Mouse (Mus musculus) forebrain, embryonic 14.5 days (tissue): ENCODE data around the gene Rptor. TPM values are rescaled to one million over a fixed set of nuclear protein-coding genes. Genes with fewer than 3 reads are reported as not detected.

ENCODE experiments used
- ATAC-seq: fragments of 200-750 bp; cut with Nextera tagmentation; 2 replicates; pipeline ENCODE4 v1.8.0; 2017; ENCODE audit warnings: mild to moderate bottlenecking, moderate library complexity
- DNase-seq: peaks from one replicate; pipeline ENCODE4 v3.0.0-alpha.2; 2015; ENCODE audit warnings: low spot score
- H3K27ac ChIP-seq: fragments of 300-500 bp; sonication (generic); 2 replicates; pipeline ENCODE4 v1.5.1; 2014; ENCODE audit warnings: low read depth, mild to moderate bottlenecking, control low read depth, low read length, moderate library complexity
- H3K27me3 ChIP-seq: fragments of 300-500 bp; sonication (generic); replicated peaks from 2 replicates; pipeline ENCODE4 v1.6.1; 2014; ENCODE audit warnings: low read length, control low read depth, mixed read lengths; ENCODE audit not compliant: control insufficient read depth, insufficient read depth
- H3K36me3 ChIP-seq: fragments of 300-500 bp; sonication (generic); 2 replicates; pipeline ENCODE4 v1.6.1; 2014; ENCODE audit warnings: low read length, control low read depth; ENCODE audit not compliant: control insufficient read depth, insufficient read depth
- H3K4me1 ChIP-seq: fragments of 300-500 bp; sonication (generic); 2 replicates; pipeline ENCODE4 v1.6.1; 2014; ENCODE audit warnings: antibody characterized with exemption, low read length, control low read depth; ENCODE audit not compliant: control insufficient read depth, insufficient read depth
- H3K4me2 ChIP-seq: fragments of 300-500 bp; sonication (generic); 2 replicates; pipeline ENCODE4 v1.6.1; 2014; ENCODE audit warnings: mild to moderate bottlenecking, control low read depth, low read length
- H3K4me3 ChIP-seq: fragments of 300-500 bp; sonication (generic); 2 replicates; pipeline ENCODE4 v1.5.1; 2014; ENCODE audit warnings: low read depth, low read length, control low read depth
- H3K9ac ChIP-seq: fragments of 300-500 bp; sonication (generic); 2 replicates; pipeline ENCODE4 v1.6.1; 2014; ENCODE audit warnings: mild to moderate bottlenecking, low read length, control low read depth, moderate library complexity
- H3K9me3 ChIP-seq: fragments of 300-500 bp; sonication (generic); replicated peaks from 2 replicates; pipeline ENCODE4 v1.6.1; 2016; ENCODE audit warnings: low read length, control low read depth, mixed read lengths; ENCODE audit not compliant: control insufficient read depth
- WGBS: fragments of 180-500 bp; shearing (Covaris S2); extraction: QIAGEN DNeasy Blood & Tissue Kit; methylation state at CpG from one replicate; pipeline ENCODE4 v1.1.7; 2014; 5-methylcytosine and 5-hydroxymethylcytosine counted together
- polyA plus RNA-seq: library from polyadenylated mRNA; unstranded; fragments of >200 nt; fragmentation: Nextera tagmentation; extraction: Ambion mirVana; gene quantifications from 2 replicates; pipeline ENCODE4 v1.2.1, GENCODE M21; 2014

The Rptor gene
- polyA plus RNA-seq, 1 experiment from 2014 or later: 7.0 TPM

- whole genome bisulfite sequencing: 89% methylated on average over 5 of the region's 5 CpGs
Observed at GRCm38 (mm10) chr11:119715841-119716596, 113.3 kb downstream of the Rptor start.

DNA sequence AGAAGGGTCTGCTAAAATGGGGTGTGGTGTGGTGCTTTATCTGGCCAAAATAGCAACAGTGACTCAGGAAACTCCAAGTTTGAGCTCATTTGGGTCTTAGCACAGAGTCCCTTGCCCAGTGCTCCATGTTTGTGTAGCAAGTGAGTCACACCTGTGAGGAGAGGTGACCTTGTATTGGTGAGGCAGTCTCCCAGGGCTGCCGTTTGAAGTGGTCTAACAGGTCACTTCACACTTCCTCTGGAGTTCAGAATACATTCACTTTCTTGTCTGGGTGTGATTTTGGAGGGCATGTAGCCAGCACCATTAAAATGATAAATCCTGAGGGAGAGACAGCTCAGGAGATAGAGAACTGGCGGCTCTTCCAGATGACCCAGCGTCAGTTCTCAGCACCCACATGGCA, 115.4 kb downstream of the Rptor start:
- Histone ChIP-seq H3K36me3 (no peaks in the 10 kb centered on the region), H3K9ac (no peak overlapping the region), H3K27ac (no peak overlapping the region), H3K27me3 (no peaks in the 10 kb centered on the region), H3K4me2 (no peak overlapping the region), H3K4me1 (no peaks in the 10 kb centered on the region; the same call in 1 of the 2 replicates), H3K4me3 (no peak overlapping the region), H3K9me3 (no peaks in the 10 kb centered on the region)
- ATAC-seq (no peak), DNase-seq (no peak)
- 98% methylated on average over 3 of the region's 3 CpGs for WGBS

More at GRCm38 (mm10) chr11:119715841-119716596, 113.3 kb downstream of the Rptor start:
- no peaks in the 10 kb centered on the region for H3K9me3 ChIP-seq
- no peak overlapping the region for H3K27ac ChIP-seq
- no peak overlapping the region for H3K4me2 ChIP-seq
- no peaks in the 10 kb centered on the region for H3K27me3 ChIP-seq
- H3K36me3 ChIP-seq: no peaks in the 10 kb centered on the region
- ATAC-seq: no peak
- no peak for DNase-seq
- no peaks in the 10 kb centered on the region; the same call in 1 of the 2 replicates for H3K4me1 ChIP-seq
- no peak overlapping the region for H3K4me3 ChIP-seq
- no peak overlapping the region for H3K9ac ChIP-seq

- no peak for DNase-seq
- H3K36me3 ChIP-seq: no peaks in the 10 kb centered on the region
- WGBS: 68% methylated on average over 9 of the region's 9 CpGs
Observed at GRCm38 (mm10) chr11:119720101-119721048, 117.7 kb downstream of the Rptor start.

DNA sequence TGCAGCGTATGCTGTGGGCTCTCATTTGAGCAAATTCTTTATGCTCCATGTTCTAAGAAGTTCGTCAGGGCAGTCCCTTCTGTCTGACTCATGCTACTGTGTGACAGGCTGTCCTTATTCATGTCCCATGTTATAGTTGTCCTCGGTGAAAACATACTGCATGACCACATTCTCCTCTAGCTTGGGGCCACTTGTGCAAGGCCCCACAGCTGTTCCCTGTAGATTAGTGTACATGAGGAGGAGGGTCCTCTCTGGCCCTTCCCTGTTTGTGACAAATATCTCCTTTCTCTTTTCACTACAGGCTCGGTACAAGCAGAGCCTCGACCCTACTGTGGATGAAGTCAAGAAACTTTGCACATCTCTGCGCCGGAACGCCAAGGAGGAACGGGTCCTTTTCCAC, 122.0 kb downstream of the Rptor start:
- ATAC-seq (no peak), DNase-seq (no peak)
- H3K4me2 ChIP-seq: no peak overlapping the region
- H3K9me3 ChIP-seq: no peaks in the 10 kb centered on the region
- no peak overlapping the region for H3K4me3 ChIP-seq
- peaks cover 3% of the 10 kb centered on the region for H3K36me3 ChIP-seq
- H3K27me3 ChIP-seq: no peaks in the 10 kb centered on the region
- WGBS: 87% methylated on average over 9 of the region's 9 CpGs
- H3K9ac ChIP-seq: no peak overlapping the region
- no peak overlapping the region for H3K27ac ChIP-seq
- H3K4me1 ChIP-seq: no peaks in the 10 kb centered on the region; the same call in 1 of the 2 replicates

More at GRCm38 (mm10) chr11:119720101-119721048, 117.7 kb downstream of the Rptor start:
- Histone ChIP-seq H3K27me3 (no peaks in the 10 kb centered on the region), H3K9me3 (no peaks in the 10 kb centered on the region), H3K4me2 (no peak overlapping the region), H3K4me3 (no peak overlapping the region), H3K9ac (no peak overlapping the region), H3K4me1 (no peaks in the 10 kb centered on the region; the same call in 1 of the 2 replicates), H3K27ac (no peak overlapping the region; the same call in 1 of the 2 replicates)
- ATAC-seq: no peak

DNA sequence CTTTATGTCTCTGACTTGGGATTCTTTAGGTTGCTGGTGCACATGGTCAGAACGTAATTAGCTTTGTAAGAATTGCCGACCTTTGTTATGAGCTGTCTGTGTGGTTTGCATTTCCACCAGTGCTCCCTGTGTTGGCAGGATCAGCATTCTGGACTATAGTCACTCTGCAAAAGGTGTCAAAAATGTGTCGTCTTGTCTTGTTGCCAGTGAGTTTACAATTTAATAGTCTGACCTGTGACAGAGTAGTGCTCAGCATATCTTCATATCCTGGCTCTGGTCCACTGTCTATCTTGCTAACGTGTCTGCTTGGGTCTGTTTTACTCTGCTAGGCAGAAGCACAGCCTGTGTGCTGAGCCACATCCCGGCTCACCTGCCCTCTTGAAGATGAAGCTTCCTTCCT, 128.7 kb downstream of the Rptor start:
- ATAC-seq (no peak), DNase-seq (no peak)
- Histone ChIP-seq H3K4me1 (no peaks in the 10 kb centered on the region), H3K9ac (no peak overlapping the region), H3K9me3 (no peaks in the 10 kb centered on the region), H3K4me3 (no peak overlapping the region), H3K27ac (no peak overlapping the region), H3K27me3 (no peaks in the 10 kb centered on the region), H3K36me3 (peaks cover 3% of the 10 kb centered on the region), H3K4me2 (no peak overlapping the region)
- WGBS: 78% methylated on average over 5 of the region's 5 CpGs

GRCm38 (mm10) chr11:119732362-119732761, 129.7 kb downstream of the Rptor start:
- H3K9me3 ChIP-seq: no peaks in the 10 kb centered on the region
- H3K4me1 ChIP-seq: no peaks in the 10 kb centered on the region
- ATAC-seq (no peak), DNase-seq (no peak)
- no peaks in the 10 kb centered on the region for H3K36me3 ChIP-seq
- no peak overlapping the region for H3K4me2 ChIP-seq
- 95% methylated on average over 1 of the region's 1 CpGs for WGBS
- H3K27ac ChIP-seq: no peak overlapping the region
- no peak overlapping the region for H3K9ac ChIP-seq
- H3K27me3 ChIP-seq: no peaks in the 10 kb centered on the region
- H3K4me3 ChIP-seq: no peak overlapping the region

DNA sequence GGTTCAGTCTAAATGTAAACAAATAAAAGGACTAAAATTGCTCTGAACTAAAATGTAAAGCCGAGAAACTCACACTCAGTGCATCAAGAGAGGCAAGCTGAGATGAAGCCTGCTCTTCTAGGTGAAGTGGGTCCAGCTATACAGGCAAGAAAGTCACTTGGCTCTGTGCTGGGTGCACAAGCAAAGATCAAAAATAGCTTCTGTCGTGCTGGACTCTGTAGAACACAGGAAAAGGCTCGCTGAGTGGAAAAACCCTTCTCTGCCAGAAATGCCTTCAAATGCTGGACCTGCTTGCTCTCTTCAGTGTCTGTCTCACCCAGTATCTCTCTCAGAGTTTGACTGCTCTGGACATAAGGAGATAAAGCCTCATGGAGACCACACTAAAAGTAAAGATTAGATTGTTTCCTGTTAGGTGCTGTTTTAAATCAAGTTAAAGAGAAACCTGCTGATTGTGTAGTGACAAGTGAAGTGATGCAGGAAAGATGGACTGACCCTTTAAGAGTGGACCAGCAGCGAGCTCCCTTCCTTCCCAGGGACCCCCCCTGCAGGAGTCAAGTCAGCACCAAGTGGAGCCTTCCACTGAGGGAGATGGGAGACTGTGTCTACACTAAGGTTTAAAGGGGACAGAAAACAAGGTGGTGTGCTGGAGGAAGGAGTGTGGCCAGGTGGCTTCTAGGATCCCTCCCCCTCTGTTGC, 130.4 kb downstream of the Rptor start:
- Histone ChIP-seq H3K4me3 (no peak overlapping the region), H3K4me1 (no peaks in the 10 kb centered on the region; the same call in 1 of the 2 replicates), H3K9me3 (no peaks in the 10 kb centered on the region), H3K9ac (no peak overlapping the region), H3K36me3 (no peaks in the 10 kb centered on the region), H3K27me3 (no peaks in the 10 kb centered on the region), H3K27ac (no peak overlapping the region), H3K4me2 (no peak overlapping the region)
- DNase-seq (no peak), ATAC-seq (no peak)
- 79% methylated on average over 4 of the region's 4 CpGs for WGBS

- no peaks in the 10 kb centered on the region for H3K9me3 ChIP-seq
- no peak for ATAC-seq
- H3K4me3 ChIP-seq: no peak overlapping the region
- no peak overlapping the region for H3K9ac ChIP-seq
- no peak for DNase-seq
- 95% methylated on average over 7 of the region's 7 CpGs for WGBS
- H3K4me2 ChIP-seq: no peak overlapping the region
- H3K36me3 ChIP-seq: no peaks in the 10 kb centered on the region
- H3K27me3 ChIP-seq: no peaks in the 10 kb centered on the region
- H3K27ac ChIP-seq: no peak overlapping the region
- H3K4me1 ChIP-seq: peaks cover 4% of the 10 kb centered on the region; the same call in 1 of the 2 replicates
Observed at GRCm38 (mm10) chr11:119733657-119733990, 130.9 kb downstream of the Rptor start.
